Mouse (Mus musculus) ES-E14 (cell line): Measurements from ENCODE around the gene Tecrl.

Source experiments
- CHD2 ChIP-seq: IDR thresholded peaks from 2 replicates; pipeline ENCODE4 v1.6.1; 2014; ENCODE audit warnings: mild to moderate bottlenecking, low read depth, low read length, inconsistent platforms
- HCFC1 ChIP-seq: IDR thresholded peaks from 2 replicates; pipeline ENCODE4 v1.6.1; 2012; ENCODE audit warnings: low read length, inconsistent platforms, borderline replicate concordance; ENCODE audit not compliant: insufficient read depth
- MAFK ChIP-seq: IDR thresholded peaks from 2 replicates; pipeline ENCODE4 v1.6.1; 2014; ENCODE audit warnings: mild to moderate bottlenecking, low read depth, low read length, inconsistent platforms; ENCODE audit not compliant: insufficient read depth
- ZC3H11A ChIP-seq: IDR thresholded peaks from 2 replicates; pipeline ENCODE4 v1.6.1; 2012; ENCODE audit warnings: low read depth, mild to moderate bottlenecking, inconsistent platforms, low read length, borderline replicate concordance
- ZNF384 ChIP-seq: IDR thresholded peaks from 2 replicates; pipeline ENCODE4 v1.6.1; 2012; ENCODE audit warnings: low read depth, low read length, inconsistent platforms

DNA sequence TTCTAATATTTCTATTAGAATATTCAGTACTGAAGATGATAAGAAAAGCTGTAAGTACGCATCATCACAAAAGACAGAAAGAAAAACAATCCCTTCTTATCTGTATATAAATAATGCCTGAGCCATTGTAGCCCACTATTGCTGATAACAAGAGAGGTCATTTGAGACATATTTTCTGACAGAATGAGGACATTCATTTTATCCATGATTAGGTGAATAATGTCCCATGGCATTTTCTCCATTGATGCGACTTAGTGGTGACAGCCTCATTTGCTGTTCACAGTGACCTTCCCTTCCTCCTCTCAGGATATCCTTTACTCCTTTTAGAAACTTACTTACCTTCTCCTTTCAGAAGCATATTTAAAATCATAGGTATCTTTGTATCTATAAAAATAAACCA is 100.9 kb downstream of the Tecrl start:
- TF ChIP-seq MAFK (no peak), HCFC1 (no peak), ZC3H11A (no peak), CHD2 (no peak), ZNF384 (no peak)
